Mouse (Mus musculus): Measurements from ENCODE around the gene Fzr1.

Fzr1 gene

GRCm38 (mm10) chr10:81417227-81418215 lies 39.2 kb upstream of the Fzr1 start:
- ATAC-seq (ENCODE audit: insufficient number of reproducible peaks, low FRiP score, low TSS enrichment) = no peak

- peak; percentile 45; the same call in 1 of the 2 replicates for ATAC-seq (ENCODE audit: insufficient number of reproducible peaks, low FRiP score, low TSS enrichment)
Measured at GRCm38 (mm10) chr10:81416581-81417226, 38.4 kb upstream of the Fzr1 start.

- no peak for ATAC-seq (ENCODE audit: insufficient number of reproducible peaks, low FRiP score, low TSS enrichment)
Measured at GRCm38 (mm10) chr10:81415549-81416310, 37.4 kb upstream of the Fzr1 start.

DNA sequence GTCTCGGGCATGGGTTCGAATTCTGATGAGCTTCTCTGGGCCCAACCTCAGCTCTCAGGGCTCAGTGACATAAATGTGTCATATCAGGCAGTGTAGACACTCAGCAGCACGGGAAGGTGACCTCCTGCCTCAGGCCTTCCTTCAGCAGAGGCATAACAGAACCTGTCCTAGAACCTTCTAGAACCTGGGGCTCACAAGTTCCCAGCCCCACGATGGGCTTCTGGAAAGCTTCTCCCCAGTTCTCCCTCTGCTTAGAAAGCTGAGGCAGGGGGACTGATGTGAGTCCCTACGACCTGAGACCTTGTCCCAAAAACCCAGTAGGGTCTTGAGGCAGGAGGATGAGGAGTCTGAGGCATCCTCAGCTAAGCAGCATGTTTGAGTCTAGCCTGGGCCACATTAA lies 36.8 kb upstream of the Fzr1 start:
- ATAC-seq (ENCODE audit: insufficient number of reproducible peaks, low FRiP score, low TSS enrichment) = no peak

- ATAC-seq (ENCODE audit: insufficient number of reproducible peaks, low FRiP score, low TSS enrichment) = no peak
Measured at GRCm38 (mm10) chr10:81414682-81415081, 36.4 kb upstream of the Fzr1 start.

DNA sequence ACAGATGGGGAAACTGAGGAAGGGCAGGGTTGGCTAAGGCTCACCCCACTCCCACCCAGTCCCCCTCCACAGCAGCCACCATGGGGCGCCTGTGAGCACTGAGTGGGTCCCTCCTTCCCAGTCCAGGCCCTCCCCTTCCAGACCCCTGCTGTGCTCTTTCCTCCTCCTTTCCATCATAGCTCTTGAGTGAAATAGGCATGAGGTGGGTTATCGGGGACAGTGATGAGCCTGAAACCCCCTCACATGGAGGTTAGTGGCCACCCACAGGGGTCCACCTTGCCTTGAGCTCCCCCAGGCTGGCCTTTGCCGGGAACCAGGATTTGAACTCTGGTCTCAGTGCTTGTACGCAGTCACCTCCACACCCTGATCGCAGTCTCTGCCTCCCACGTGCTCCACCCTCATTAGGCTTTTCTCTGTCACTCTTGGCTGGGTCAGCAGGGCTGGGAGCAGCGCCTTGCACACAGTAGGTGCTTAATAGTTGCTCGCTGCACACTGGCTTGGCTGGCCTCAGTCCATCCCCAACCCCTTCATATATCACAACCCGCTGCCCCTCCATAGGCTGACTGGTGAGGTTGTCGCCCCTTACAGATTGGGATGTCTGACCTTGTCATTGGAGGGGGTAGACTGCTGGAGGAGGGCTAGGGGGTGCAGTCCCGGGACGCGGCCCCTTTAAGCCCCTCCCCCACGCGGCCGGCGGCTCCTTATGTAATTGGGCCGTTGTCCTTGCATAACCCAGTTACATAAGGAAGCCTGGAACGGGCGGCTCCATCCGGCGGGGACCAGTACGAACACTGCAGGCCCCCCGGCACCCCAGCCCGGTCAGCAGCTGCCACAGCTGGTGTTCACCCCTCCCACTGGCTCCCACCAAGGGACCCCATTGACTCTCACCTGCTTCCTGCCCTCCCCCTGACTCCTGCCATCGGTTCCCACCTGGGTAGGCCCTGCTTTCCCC lies 35.3 kb upstream of the Fzr1 start:
- ATAC-seq (ENCODE audit: insufficient number of reproducible peaks, low FRiP score, low TSS enrichment) = no peak

DNA sequence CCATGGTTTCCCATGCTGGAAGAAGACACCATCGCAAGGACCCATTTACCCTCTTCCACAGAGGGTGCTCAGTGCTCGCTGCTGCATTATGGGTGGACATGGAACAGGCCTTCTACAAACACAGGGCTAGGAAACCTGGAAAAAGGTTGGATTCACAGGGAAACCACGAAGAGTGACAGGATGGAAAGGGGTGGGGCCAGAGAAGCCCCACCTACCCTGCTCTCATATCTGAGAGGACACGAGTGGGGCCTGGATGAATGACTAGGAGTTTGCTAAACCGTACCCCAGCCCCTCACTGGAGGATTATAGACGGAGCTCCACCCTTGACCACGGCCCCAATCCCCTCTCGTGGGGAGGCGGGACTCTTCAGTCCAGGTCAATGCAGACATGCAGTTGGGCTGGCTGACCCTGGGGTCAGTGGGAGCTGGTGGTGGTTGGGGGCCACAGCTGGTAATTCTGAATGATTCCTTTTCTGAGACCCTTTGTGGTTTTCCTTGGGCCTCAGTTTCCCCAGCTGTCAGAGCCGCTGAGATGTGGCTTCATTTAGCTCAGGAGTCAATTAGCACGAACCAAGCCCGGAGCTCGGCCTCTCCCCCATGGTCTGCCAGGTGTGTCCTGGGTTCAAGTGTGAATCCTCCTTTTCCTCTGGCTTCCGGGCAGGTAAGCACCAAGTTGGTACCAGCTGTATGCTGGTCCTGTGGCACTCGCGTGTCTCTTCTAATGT lies 34.4 kb upstream of the Fzr1 start:
- ATAC-seq (ENCODE audit: insufficient number of reproducible peaks, low FRiP score, low TSS enrichment) = no peak

DNA sequence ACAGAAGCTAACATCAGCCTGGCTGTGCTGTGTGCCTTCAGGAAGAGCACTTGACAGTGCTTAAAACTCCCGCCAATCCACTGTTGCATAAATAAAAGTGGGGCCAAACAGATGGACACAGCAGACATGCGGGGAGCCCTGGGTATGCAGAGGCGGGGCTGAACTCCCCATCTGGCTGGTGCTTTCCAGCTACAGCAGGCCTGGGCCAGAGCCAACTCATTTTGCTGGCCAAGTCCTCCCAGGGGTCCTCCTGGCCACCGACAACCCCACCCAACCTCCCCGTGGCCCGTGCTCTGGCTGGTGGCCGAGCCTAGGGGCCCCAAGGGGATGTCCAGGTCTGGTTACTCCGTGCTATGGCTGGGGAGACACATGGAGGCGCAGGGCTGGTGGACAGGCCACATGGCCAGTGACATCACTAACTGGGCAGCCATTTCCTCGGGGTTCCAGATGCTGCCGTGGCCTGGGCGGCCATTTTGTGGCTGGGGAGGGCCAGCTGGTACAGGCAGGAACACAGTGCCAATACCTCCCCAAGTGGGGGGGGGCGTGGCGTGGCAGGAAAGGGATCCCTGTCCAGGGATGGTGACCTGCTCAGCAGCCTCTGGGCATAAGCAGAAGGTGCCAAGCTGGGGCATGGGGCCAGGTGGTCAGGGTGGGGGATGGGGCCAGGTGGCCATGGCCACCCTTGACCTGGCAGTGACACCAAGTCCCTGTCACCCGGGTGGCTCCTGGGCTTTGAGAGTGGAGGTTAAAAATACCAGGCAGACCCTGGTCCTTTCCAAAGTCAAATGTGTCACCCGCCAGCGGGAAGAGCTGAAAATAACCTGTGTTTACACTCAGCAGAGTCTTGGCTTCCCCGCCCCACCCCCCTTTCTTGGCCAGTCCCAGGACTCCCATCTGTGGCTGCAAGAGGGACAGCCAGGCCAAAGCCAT lies 33.4 kb upstream of the Fzr1 start:
- peak; percentile 7; the same call in 1 of the 2 replicates for ATAC-seq (ENCODE audit: insufficient number of reproducible peaks, low FRiP score, low TSS enrichment)

GRCm38 (mm10) chr10:81410981-81411380 lies 32.7 kb upstream of the Fzr1 start:
- ATAC-seq (ENCODE audit: insufficient number of reproducible peaks, low FRiP score, low TSS enrichment) = no peak

- no peak for ATAC-seq (ENCODE audit: insufficient number of reproducible peaks, low FRiP score, low TSS enrichment)
Measured at GRCm38 (mm10) chr10:81410350-81410749, 32.0 kb upstream of the Fzr1 start.

DNA sequence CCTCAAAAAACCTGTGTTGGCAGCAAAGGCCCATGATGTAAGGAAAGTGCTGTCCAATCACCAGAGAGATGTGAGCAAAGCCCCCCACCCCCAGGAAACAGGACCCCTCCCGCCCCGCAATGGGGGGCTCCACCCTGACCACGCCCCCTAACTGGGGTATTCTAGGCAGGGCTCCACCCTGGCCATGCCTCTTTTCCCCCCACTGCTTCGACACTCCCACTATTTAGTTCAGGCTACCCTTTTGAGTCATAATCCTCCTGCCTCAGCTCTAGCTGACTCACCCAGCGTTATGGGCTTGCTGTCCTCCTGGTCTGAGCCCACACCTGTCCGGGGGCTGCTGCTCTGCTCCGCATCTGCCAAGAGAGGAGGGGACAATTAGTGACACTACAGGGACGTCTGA lies 31.0 kb upstream of the Fzr1 start:
- no peak for ATAC-seq (ENCODE audit: insufficient number of reproducible peaks, low FRiP score, low TSS enrichment)

GRCm38 (mm10) chr10:81408871-81409291 lies 30.6 kb upstream of the Fzr1 start:
- ATAC-seq (ENCODE audit: insufficient number of reproducible peaks, low FRiP score, low TSS enrichment) = no peak

GRCm38 (mm10) chr10:81408424-81408729 lies 30.1 kb upstream of the Fzr1 start:
- ATAC-seq (ENCODE audit: insufficient number of reproducible peaks, low FRiP score, low TSS enrichment) = no peak

DNA sequence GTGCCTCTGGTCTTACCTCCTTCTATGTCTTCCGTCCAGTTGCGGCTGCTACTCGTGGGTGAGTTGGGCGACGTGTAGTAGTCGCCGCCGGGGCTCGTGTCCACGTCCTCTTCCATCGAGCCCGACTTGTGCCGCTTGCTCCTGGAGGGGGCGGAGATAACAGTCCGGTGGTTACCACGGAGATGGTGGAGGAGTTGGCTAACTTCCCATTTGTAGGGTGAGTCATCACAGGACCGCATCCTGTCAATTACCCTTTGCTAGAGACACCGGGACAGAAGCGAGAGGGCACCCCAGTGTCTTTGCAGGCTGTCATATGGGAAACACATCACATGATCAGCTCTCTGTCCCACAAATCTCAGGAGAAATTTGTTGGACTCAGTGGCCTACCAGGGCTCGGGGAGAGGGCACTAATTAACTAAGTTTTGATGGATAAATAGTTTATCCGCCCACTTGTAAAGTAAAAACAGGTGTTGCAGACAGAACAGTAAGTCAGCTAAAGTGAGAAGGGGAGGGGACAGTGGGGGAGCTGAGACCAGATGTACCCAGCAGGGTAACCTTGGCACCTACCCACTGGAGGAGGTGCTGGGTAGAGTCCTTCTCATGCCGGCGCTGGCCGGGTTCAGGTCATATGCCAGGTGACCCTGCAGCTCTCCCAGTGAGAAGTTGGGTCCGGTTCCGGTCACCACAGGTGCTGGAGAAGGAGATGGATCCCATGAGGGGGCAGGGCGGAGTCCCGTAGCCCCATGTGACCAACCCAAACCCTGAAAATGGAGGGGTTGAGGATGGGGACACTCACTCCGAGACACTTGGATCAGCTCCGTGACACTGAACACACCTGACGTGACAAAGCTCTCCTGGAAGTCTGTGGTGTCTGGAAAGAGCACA lies 29.5 kb upstream of the Fzr1 start:
- peak; percentile 9; the same call in 1 of the 2 replicates for ATAC-seq (ENCODE audit: insufficient number of reproducible peaks, low FRiP score, low TSS enrichment)

- no peak for ATAC-seq (ENCODE audit: insufficient number of reproducible peaks, low FRiP score, low TSS enrichment)
Measured at GRCm38 (mm10) chr10:81406504-81407440, 28.5 kb upstream of the Fzr1 start.

DNA sequence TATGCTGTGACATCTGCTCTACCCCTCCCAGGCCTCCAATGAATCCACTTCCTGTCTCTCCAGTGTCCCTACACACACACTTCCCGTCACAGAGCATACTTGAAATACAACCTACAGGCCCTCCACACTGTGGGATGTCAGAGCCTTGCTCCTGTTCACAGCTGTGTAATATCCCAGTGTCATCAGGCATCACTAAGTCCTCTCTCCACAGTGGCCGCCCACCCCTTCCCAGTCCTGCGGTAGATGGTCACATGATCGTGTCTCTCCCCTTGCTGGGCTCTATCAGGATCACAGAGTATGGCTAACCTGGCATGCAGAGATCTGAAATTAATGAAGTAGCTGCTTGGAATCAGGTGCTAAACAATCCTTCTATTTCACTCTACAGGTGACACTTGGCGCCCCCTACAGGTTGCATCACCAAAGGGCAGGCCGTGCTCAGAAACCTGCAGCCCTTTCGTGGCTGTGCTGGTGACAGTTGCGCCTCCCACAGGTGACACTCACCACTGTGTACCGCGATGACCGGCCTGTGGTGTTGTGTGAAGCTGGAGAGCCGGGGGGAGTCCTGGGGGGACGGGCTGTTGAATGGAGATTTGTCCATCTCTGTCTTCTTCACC lies 27.4 kb upstream of the Fzr1 start:
- ATAC-seq (ENCODE audit: insufficient number of reproducible peaks, low FRiP score, low TSS enrichment) = no peak

Data from cerebellum, adult (tissue).